Mouse (Mus musculus) bone marrow, adult 2 months (tissue): Measurements from ENCODE around the gene Smoc1.

Experiments used
- CTCF ChIP-seq: fragments of 200-500 bp; IDR thresholded peaks from 2 replicates; pipeline ENCODE4 v1.5.1; 2011; ENCODE audit warnings: low read length, control low read depth; ENCODE audit not compliant: control insufficient read depth, insufficient read depth
- POLR2A ChIP-seq: fragments of 200-500 bp; IDR thresholded peaks from 2 replicates; pipeline ENCODE4 v1.6.1; 2011; ENCODE audit warnings: low read depth, mild to moderate bottlenecking, control low read depth, low read length, borderline replicate concordance; ENCODE audit not compliant: control insufficient read depth

GRCm38 (mm10) chr12:80991806-80992205, 34.8 kb upstream of the Smoc1 start:
- no peak for TF ChIP-seq CTCF
- TF ChIP-seq POLR2A: no peak
